Mouse (Mus musculus) spleen, adult 2 months (tissue): Measurements from ENCODE around the gene Stac3. TPM values are rescaled to one million over a fixed set of nuclear protein-coding genes. Genes with fewer than 3 reads are reported as not detected.

Source experiments
- DNase-seq, 2 experiments: peaks; one replicate each; pipeline versions ENCODE4 v3.0.0 to v3.0.0-alpha.2; 2012 to 2021; ENCODE audit warnings: low spot score in 2 of 2, low read depth in 1 of 2
- H3K27ac ChIP-seq: fragments of 200-500 bp; 2 replicates; pipeline ENCODE4 v1.5.1; 2012; ENCODE audit warnings: low read length, inconsistent platforms; ENCODE audit not compliant: insufficient read depth
- H3K27me3 ChIP-seq: fragments of 200-500 bp; 2 replicates; pipeline ENCODE4 v1.6.1; 2012; ENCODE audit warnings: mild to moderate bottlenecking, moderate library complexity, low read length, inconsistent platforms; ENCODE audit not compliant: control insufficient read depth, insufficient read depth
- H3K36me3 ChIP-seq: fragments of 200-500 bp; 2 replicates; pipeline ENCODE4 v1.6.1; 2012; ENCODE audit warnings: mild to moderate bottlenecking, low read length, inconsistent platforms; ENCODE audit not compliant: control insufficient read depth, insufficient read depth
- H3K4me1 ChIP-seq: fragments of 200-500 bp; 2 replicates; pipeline ENCODE4 v1.6.1; 2011; ENCODE audit warnings: inconsistent platforms; ENCODE audit not compliant: control insufficient read depth, insufficient read depth, insufficient read length
- H3K4me3 ChIP-seq: fragments of 200-500 bp; 2 replicates; pipeline ENCODE4 v1.5.1; 2011; ENCODE audit warnings: mild to moderate bottlenecking, inconsistent platforms; ENCODE audit not compliant: insufficient read depth, insufficient read length; ENCODE audit errors: extremely low read depth
- CTCF ChIP-seq: fragments of 200-500 bp; IDR thresholded peaks from 2 replicates; pipeline ENCODE4 v1.5.1; 2011; ENCODE audit warnings: mild to moderate bottlenecking, inconsistent platforms; ENCODE audit not compliant: insufficient read depth, insufficient read length, insufficient replicate concordance; ENCODE audit errors: extremely low read depth
- POLR2A ChIP-seq: fragments of 200-500 bp; IDR thresholded peaks from 2 replicates; pipeline ENCODE4 v1.6.1; 2011; ENCODE audit warnings: low read depth, low read length, inconsistent platforms
- WGBS: fragments of 180-500 bp; shearing (Covaris S2); methylation state at CpG from one replicate; pipeline ENCODE4 v1.1.7; 2018; 5-methylcytosine and 5-hydroxymethylcytosine counted together
- polyA plus RNA-seq: library from polyadenylated mRNA; depleted of rRNA; stranded (reverse); fragments of >200 nt; gene quantifications from 2 replicates; pipeline ENCODE4 v1.2.3, GENCODE M21; 2012

Gene Stac3
- polyA plus RNA-seq, 1 experiment = 2.2 TPM

- no peak overlapping the region for H3K4me3 ChIP-seq
- no peak overlapping the region for H3K27ac ChIP-seq
These were observed 16.5 kb downstream of the Stac3 start for GRCm38 (mm10) chr10:127517941-127518340.

GRCm38 (mm10) chr10:127519041-127519701 lies 17.7 kb downstream of the Stac3 start:
- no peak for DNase-seq
- 95% methylated on average over 25 of the region's 26 CpGs for WGBS

More at GRCm38 (mm10) chr10:127517941-127518340, 16.5 kb downstream of the Stac3 start:
- Histone ChIP-seq H3K27me3 (peaks cover 12% of the 10 kb centered on the region), H3K4me1 (peaks cover 15% of the 10 kb centered on the region), H3K36me3 (peaks cover 18% of the 10 kb centered on the region)
- DNase-seq = no peak
- TF ChIP-seq POLR2A = no peak
- TF ChIP-seq CTCF = no peak
- 97% methylated on average over 22 of the region's 22 CpGs for WGBS

GRCm38 (mm10) chr10:127519903-127520713 lies 18.6 kb downstream of the Stac3 start:
- no peak overlapping the region for H3K27ac ChIP-seq
- H3K27me3 ChIP-seq = peaks cover 7% of the 10 kb centered on the region
- no peak for DNase-seq
- peaks cover 18% of the 10 kb centered on the region for H3K36me3 ChIP-seq
- TF ChIP-seq CTCF (no peak), POLR2A (no peak)
- H3K4me3 ChIP-seq = no peak overlapping the region
- H3K4me1 ChIP-seq = peaks cover 7% of the 10 kb centered on the region
- 91% methylated on average over 37 of the region's 37 CpGs for WGBS

More at GRCm38 (mm10) chr10:127519041-127519701, 17.7 kb downstream of the Stac3 start:
- H3K27ac ChIP-seq = no peak overlapping the region
- H3K4me3 ChIP-seq = no peak overlapping the region
- peaks cover 4% of the 10 kb centered on the region; the same call in 1 of the 2 replicates for H3K27me3 ChIP-seq
- peaks cover 7% of the 10 kb centered on the region for H3K4me1 ChIP-seq
- peaks cover 18% of the 10 kb centered on the region for H3K36me3 ChIP-seq
- TF ChIP-seq CTCF (no peak), POLR2A (no peak)

- Histone ChIP-seq H3K27me3 (peaks cover 9% of the 10 kb centered on the region), H3K4me1 (peaks cover 7% of the 10 kb centered on the region), H3K27ac (no peak overlapping the region), H3K36me3 (peaks cover 18% of the 10 kb centered on the region), H3K4me3 (no peak overlapping the region)
- WGBS = 84% methylated on average over 20 of the region's 20 CpGs
- TF ChIP-seq CTCF (no peak), POLR2A (no peak)
- no peak for DNase-seq
These were observed 19.4 kb downstream of the Stac3 start for GRCm38 (mm10) chr10:127520714-127521357.

GRCm38 (mm10) chr10:127521611-127522080 lies 20.2 kb downstream of the Stac3 start:
- peaks cover 18% of the 10 kb centered on the region for H3K36me3 ChIP-seq
- peak overlapping the region; percentile 77 for H3K4me3 ChIP-seq
- H3K27ac ChIP-seq = no peak overlapping the region
- H3K4me1 ChIP-seq = peaks cover 12% of the 10 kb centered on the region
- WGBS = 3% methylated on average over 12 of the region's 12 CpGs
- DNase-seq = no peak
- peaks cover 14% of the 10 kb centered on the region for H3K27me3 ChIP-seq
- TF ChIP-seq POLR2A = no peak

GRCm38 (mm10) chr10:127522088-127522581 lies 20.6 kb downstream of the Stac3 start, which contains the start of gene Shmt2:
Gene Shmt2 (minus strand): TSS chr10:127522444.
- H3K27ac ChIP-seq = no peak within 1 kb of the TSS
- DNase-seq = peak; percentile 70 to 75
- no peak for TF ChIP-seq CTCF
- no peak for TF ChIP-seq POLR2A
- H3K36me3 ChIP-seq = peaks cover 18% of the 10 kb centered on the region
- peaks cover 14% of the 10 kb centered on the region for H3K27me3 ChIP-seq
- peak within 1 kb of the TSS; percentile 77 for H3K4me3 ChIP-seq
- H3K4me1 ChIP-seq = peaks cover 13% of the 10 kb centered on the region
- WGBS = under 1% methylated on average over 21 of the region's 21 CpGs
